Mouse (Mus musculus): Measurements from ENCODE around the gene Fndc3b.

Fndc3b gene

GRCm38 (mm10) chr3:27670416-27670815, 40.7 kb downstream of the Fndc3b start:
- DNase-seq (ENCODE audit: extremely low spot score, low spot score): no peak

GRCm38 (mm10) chr3:27667280-27667679, 43.8 kb downstream of the Fndc3b start:
- no peak for DNase-seq (ENCODE audit: extremely low spot score, low spot score)

GRCm38 (mm10) chr3:27665338-27665737, 45.8 kb downstream of the Fndc3b start:
- DNase-seq (ENCODE audit: extremely low spot score, low spot score): no peak

GRCm38 (mm10) chr3:27663221-27663620, 47.9 kb downstream of the Fndc3b start:
- DNase-seq (ENCODE audit: extremely low spot score, low spot score): no peak

- DNase-seq (ENCODE audit: extremely low spot score, low spot score): no peak
These were observed 52.8 kb downstream of the Fndc3b start for GRCm38 (mm10) chr3:27658198-27658763.

GRCm38 (mm10) chr3:27656764-27657390, 54.2 kb downstream of the Fndc3b start:
- DNase-seq (ENCODE audit: extremely low spot score, low spot score): no peak

- DNase-seq (ENCODE audit: extremely low spot score, low spot score): no peak
These were observed 55.4 kb downstream of the Fndc3b start for GRCm38 (mm10) chr3:27655673-27656072.

- no peak for DNase-seq (ENCODE audit: extremely low spot score, low spot score)
These were observed 56.1 kb downstream of the Fndc3b start for GRCm38 (mm10) chr3:27655042-27655441.

GRCm38 (mm10) chr3:27652451-27653011, 58.6 kb downstream of the Fndc3b start:
- no peak for DNase-seq (ENCODE audit: extremely low spot score, low spot score)

- no peak for DNase-seq (ENCODE audit: extremely low spot score, low spot score)
These were observed 59.4 kb downstream of the Fndc3b start for GRCm38 (mm10) chr3:27651731-27652130.

GRCm38 (mm10) chr3:27650083-27650482, 61.0 kb downstream of the Fndc3b start:
- no peak for DNase-seq (ENCODE audit: extremely low spot score, low spot score)

GRCm38 (mm10) chr3:27649316-27649715, 61.8 kb downstream of the Fndc3b start:
- no peak for DNase-seq (ENCODE audit: extremely low spot score, low spot score)

- DNase-seq (ENCODE audit: extremely low spot score, low spot score): no peak
These were observed 68.7 kb downstream of the Fndc3b start for GRCm38 (mm10) chr3:27642381-27642780.

- DNase-seq (ENCODE audit: extremely low spot score, low spot score): no peak
These were observed 71.4 kb downstream of the Fndc3b start for GRCm38 (mm10) chr3:27639701-27640100.

GRCm38 (mm10) chr3:27637046-27637661, 74.0 kb downstream of the Fndc3b start:
- peak; percentile 20 for DNase-seq (ENCODE audit: extremely low spot score, low spot score)

GRCm38 (mm10) chr3:27635776-27636175, 75.3 kb downstream of the Fndc3b start:
- DNase-seq (ENCODE audit: extremely low spot score, low spot score): no peak

GRCm38 (mm10) chr3:27632880-27633279, 78.2 kb downstream of the Fndc3b start:
- no peak for DNase-seq (ENCODE audit: extremely low spot score, low spot score)

GRCm38 (mm10) chr3:27631112-27631511, 80.0 kb downstream of the Fndc3b start:
- no peak for DNase-seq (ENCODE audit: extremely low spot score, low spot score)

GRCm38 (mm10) chr3:27629716-27630115, 81.4 kb downstream of the Fndc3b start:
- DNase-seq (ENCODE audit: extremely low spot score, low spot score): no peak

- DNase-seq (ENCODE audit: extremely low spot score, low spot score): no peak
These were observed 84.8 kb downstream of the Fndc3b start for GRCm38 (mm10) chr3:27626301-27626700.

GRCm38 (mm10) chr3:27625592-27625985, 85.5 kb downstream of the Fndc3b start:
- DNase-seq (ENCODE audit: extremely low spot score, low spot score): no peak

- no peak for DNase-seq (ENCODE audit: extremely low spot score, low spot score)
These were observed 86.0 kb downstream of the Fndc3b start for GRCm38 (mm10) chr3:27624974-27625591.

All from neural tube, embryonic 10.5 days (tissue).